Mouse (Mus musculus) heart, embryonic 14.5 days (tissue): ENCODE results near the gene Six4. TPM values are rescaled to one million over a fixed set of nuclear protein-coding genes. Genes with fewer than 3 reads are reported as not detected.

Experiments used
- polyA plus RNA-seq: library from polyadenylated mRNA; unstranded; fragments of >200 nt; fragmentation: Nextera tagmentation; extraction: Ambion mirVana; gene quantifications from 2 replicates; pipeline ENCODE4 v1.2.1, GENCODE M21; 2014

Gene Six4
- polyA plus RNA-seq, 1 experiment from 2014 or later = 1.2 TPM

Other genes starting within 250 kb of the Six4 start
- not detected in 2 replicates for gene Six6, start 173.6 kb downstream of the Six4 start, polyA plus RNA-seq
- 1.1 and 1.6 TPM in 2 replicates for gene 4930447C04Rik, start 172.7 kb downstream of the Six4 start, polyA plus RNA-seq
- 0.09 and 0.27 TPM in 2 replicates for gene Six1, start 59.6 kb downstream of the Six4 start, polyA plus RNA-seq
- 28.2 and 28.8 TPM in 2 replicates for gene Mnat1, start 10.3 kb upstream of the Six4 start, polyA plus RNA-seq
- 14.1 and 16.5 TPM in 2 replicates for gene Trmt5, start 173.3 kb upstream of the Six4 start, polyA plus RNA-seq
- gene Slc38a6, start 173.3 kb upstream of the Six4 start, polyA plus RNA-seq = 6.4 and 8.9 TPM in 2 replicates